Comparison of ENCODE assay signal across 7 mouse cellular contexts in the genomic region with DNA sequence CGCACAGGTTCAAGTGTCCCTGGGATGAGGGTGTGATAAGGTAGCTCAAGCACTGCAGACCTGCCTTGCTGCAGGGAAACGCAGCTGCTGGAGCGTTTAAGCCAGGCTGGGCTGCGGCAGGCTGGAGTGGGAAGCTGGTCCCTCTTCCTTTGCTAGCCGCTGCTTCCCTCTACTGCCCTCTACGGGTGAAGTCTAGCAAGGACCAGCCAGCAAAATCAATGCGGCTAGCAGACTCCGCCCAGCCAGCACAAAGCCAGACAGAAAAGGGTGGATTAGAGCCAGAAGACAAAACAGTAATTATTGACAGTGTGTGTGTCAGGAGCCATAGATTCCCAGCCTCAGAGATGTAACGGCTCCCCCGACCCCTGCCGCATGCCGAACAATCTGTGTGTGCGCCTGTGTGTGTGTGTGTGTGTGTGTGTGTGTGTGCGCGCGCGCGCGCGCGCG.
DNase-seq lines count a peak whose midpoint lies in the region; ATAC-seq lines count a peak whose summit lies in the region.

No protein-coding gene starts in this region.

- no peak overlapping the region for H3K4me2 ChIP-seq in embryonic facial prominence, embryonic 11.5 days (ENCODE audit: low read depth, low read length)
- H3K4me2 ChIP-seq in limb, embryonic 11.5 days (ENCODE audit: low read depth, severe bottlenecking), result 0 out of 2 replicates have a peak overlapping the region, but pooled peaks have one; percentile 10
- peak overlapping the region; percentile 44 for H3K4me2 ChIP-seq in midbrain, embryonic 13.5 days (replicated peaks)

- H3K9me3 ChIP-seq in embryonic facial prominence, embryonic 11.5 days (replicated peaks; ENCODE audit: control insufficient read depth, low read length), result no peaks in the 10 kb centered on the region
- H3K9me3 ChIP-seq in limb, embryonic 11.5 days (ENCODE audit: control insufficient read depth, low read length), result no peaks in the 10 kb centered on the region
- H3K9me3 ChIP-seq in midbrain, embryonic 13.5 days, result no peaks in the 10 kb centered on the region

- no peaks in the 10 kb centered on the region for H3K27me3 ChIP-seq in embryonic facial prominence, embryonic 11.5 days (ENCODE audit: control insufficient read depth, insufficient read depth, low read length)
- H3K27me3 ChIP-seq in limb, embryonic 11.5 days (ENCODE audit: control insufficient read depth, insufficient read depth, low read length), result no peaks in the 10 kb centered on the region
- no peaks in the 10 kb centered on the region for H3K27me3 ChIP-seq in midbrain, embryonic 13.5 days

- peak overlapping the region; percentile 24 for H3K4me3 ChIP-seq in embryonic facial prominence, embryonic 11.5 days (ENCODE audit: low read depth, low read length)
- peak overlapping the region; percentile 19; the same call in 1 of the 2 replicates for H3K4me3 ChIP-seq in limb, embryonic 11.5 days (ENCODE audit: low read depth, low read length)
- peak overlapping the region; percentile 31 for H3K4me3 ChIP-seq in midbrain, embryonic 13.5 days (replicated peaks)

- WGBS in embryonic facial prominence, embryonic 11.5 days, result 56% methylated on average over 21 of the region's 22 CpGs
- 52% methylated on average over 22 of the region's 22 CpGs for WGBS in limb, embryonic 11.5 days
- WGBS in midbrain, embryonic 13.5 days, result 44% methylated on average over 21 of the region's 22 CpGs

- no peaks in the 10 kb centered on the region for H3K36me3 ChIP-seq in embryonic facial prominence, embryonic 11.5 days (replicated peaks; ENCODE audit: control insufficient read depth, insufficient read depth, low read depth, low read length)
- no peaks in the 10 kb centered on the region for H3K36me3 ChIP-seq in limb, embryonic 11.5 days (ENCODE audit: control insufficient read depth, insufficient read depth, low read length)
- H3K36me3 ChIP-seq in midbrain, embryonic 13.5 days, result no peaks in the 10 kb centered on the region

- peak; percentile 78 for DNase-seq in adrenal gland, postnatal 10 days
- peak; percentile 85 for DNase-seq in embryonic facial prominence, embryonic 11.5 days (ENCODE audit: low spot score)
- peak; percentile 76 to 81 for DNase-seq in heart, adult 18-20 months
- DNase-seq in kidney, adult 18-20 months, result peak; percentile 72
- DNase-seq in limb, embryonic 11.5 days (ENCODE audit: low spot score), result peak; percentile 80
- DNase-seq in spleen, adult 18-20 months, result peak; percentile 38 to 43

- no peaks in the 10 kb centered on the region for H3K4me1 ChIP-seq in embryonic facial prominence, embryonic 11.5 days (ENCODE audit: control insufficient read depth, insufficient read depth, low read length)
- no peaks in the 10 kb centered on the region for H3K4me1 ChIP-seq in limb, embryonic 11.5 days (ENCODE audit: control insufficient read depth, insufficient read depth, low read length)
- peaks cover 5% of the 10 kb centered on the region; the same call in 1 of the 2 replicates for H3K4me1 ChIP-seq in midbrain, embryonic 13.5 days (replicated peaks)

- 0 out of 2 replicates have a peak overlapping the region, but pooled peaks have one; percentile 18 for H3K9ac ChIP-seq in embryonic facial prominence, embryonic 11.5 days (replicated peaks; ENCODE audit: low read length)
- H3K9ac ChIP-seq in limb, embryonic 11.5 days (ENCODE audit: low read length), result no peak overlapping the region
- H3K9ac ChIP-seq in midbrain, embryonic 13.5 days (replicated peaks), result peak overlapping the region; percentile 53

- H3K27ac ChIP-seq in embryonic facial prominence, embryonic 11.5 days (replicated peaks; ENCODE audit: low read depth, low read length), result no peak overlapping the region
- H3K27ac ChIP-seq in limb, embryonic 11.5 days (replicated peaks; ENCODE audit: low read depth, low read length), result no peak overlapping the region
- peak overlapping the region; percentile 94 for H3K27ac ChIP-seq in midbrain, embryonic 13.5 days

- peak; percentile 82 for ATAC-seq in embryonic facial prominence, embryonic 11.5 days (replicated peaks; ENCODE audit: insufficient number of reproducible peaks, low FRiP score, low TSS enrichment, low read depth)
- ATAC-seq in limb, embryonic 11.5 days (ENCODE audit: insufficient number of reproducible peaks, low FRiP score, low TSS enrichment, low read depth), result peak; percentile 70; the same call in 1 of the 2 replicates
- peak; percentile 97 for ATAC-seq in midbrain, embryonic 13.5 days
